Mouse (Mus musculus): Measurements from ENCODE around the gene Dnajb6.

- TF ChIP-seq POLR2A (IDR thresholded peaks at IDR 0.05; ENCODE audit: borderline replicate concordance, insufficient read depth, low read length): no peak
- TF ChIP-seq CTCF (IDR thresholded peaks at IDR 0.05; ENCODE audit: borderline replicate concordance, insufficient read depth, low read depth, low read length): no peak
Observed at GRCm38 (mm10) chr5:29773460-29774150, 38.1 kb downstream of the Dnajb6 start.

Measured in cerebellum, adult 2 months (tissue).